Mouse (Mus musculus) megakaryocyte, embryonic 14.5 days (primary cell): ENCODE data around the gene Prr5l.

Experiments
- FLI1 ChIP-seq: IDR thresholded peaks from 2 replicates; pipeline ENCODE4 v1.6.1; 2012; ENCODE audit warnings: low read length, inconsistent platforms, mixed read lengths
- GATA1 ChIP-seq: IDR thresholded peaks from 3 replicates; pipeline ENCODE4 v1.6.1; 2012; ENCODE audit warnings: mixed read lengths, low read length, inconsistent platforms, borderline replicate concordance

GRCm38 (mm10) chr2:101742072-101742860, 140.6 kb downstream of the Prr5l start:
- TF ChIP-seq GATA1 (no peak), FLI1 (no peak)
